Mouse (Mus musculus) kidney, embryonic 15.5 days (tissue): ENCODE measurements around the gene Olfr70. TPM values are rescaled to one million over a fixed set of nuclear protein-coding genes. Genes with fewer than 3 reads are reported as not detected.

Source experiments
- ATAC-seq: fragments of 200-750 bp; cut with Nextera tagmentation; replicated peaks from 2 replicates; pipeline ENCODE4 v1.8.0; 2017; ENCODE audit warnings: moderate TSS enrichment; ENCODE audit not compliant: low FRiP score
- H3K27ac ChIP-seq: fragments of 300-500 bp; sonication (generic); 2 replicates; pipeline ENCODE4 v1.5.1; 2015; ENCODE audit warnings: mild to moderate bottlenecking, inconsistent platforms
- H3K27me3 ChIP-seq: fragments of 300-500 bp; sonication (generic); 2 replicates; pipeline ENCODE4 v1.6.1; 2015; ENCODE audit warnings: inconsistent platforms
- H3K36me3 ChIP-seq: fragments of 300-500 bp; sonication (generic); 2 replicates; pipeline ENCODE4 v1.6.1; 2015; ENCODE audit warnings: inconsistent platforms
- H3K4me1 ChIP-seq: fragments of 300-500 bp; sonication (generic); 2 replicates; pipeline ENCODE4 v1.6.1; 2015; ENCODE audit warnings: inconsistent platforms
- H3K4me2 ChIP-seq: fragments of 300-500 bp; sonication (generic); 2 replicates; pipeline ENCODE4 v1.6.1; 2015; ENCODE audit warnings: moderate library complexity, mild to moderate bottlenecking, inconsistent platforms
- H3K4me3 ChIP-seq: fragments of 300-500 bp; sonication (generic); replicated peaks from 2 replicates; pipeline ENCODE4 v1.5.1; 2015; ENCODE audit warnings: mild to moderate bottlenecking, inconsistent platforms
- H3K9ac ChIP-seq: fragments of 300-500 bp; sonication (generic); 2 replicates; pipeline ENCODE4 v1.6.1; 2015; ENCODE audit warnings: mild to moderate bottlenecking, inconsistent platforms
- H3K9me3 ChIP-seq: fragments of 300-500 bp; sonication (generic); replicated peaks from 2 replicates; pipeline ENCODE4 v1.6.1; 2016; ENCODE audit warnings: inconsistent platforms
- WGBS: fragments of 180-500 bp; shearing (Covaris S2); methylation state at CpG from one replicate; pipeline ENCODE4 v1.1.7; 2015; ENCODE audit warnings: mixed read lengths; 5-methylcytosine and 5-hydroxymethylcytosine counted together
- polyA plus RNA-seq: library from polyadenylated mRNA; unstranded; fragments of >200 nt; fragmentation: Nextera tagmentation; extraction: Ambion mirVana; gene quantifications from 2 replicates; pipeline ENCODE4 v1.2.1, GENCODE M21; 2015

The Olfr70 gene
- not detected in 2 replicates for polyA plus RNA-seq

DNA sequence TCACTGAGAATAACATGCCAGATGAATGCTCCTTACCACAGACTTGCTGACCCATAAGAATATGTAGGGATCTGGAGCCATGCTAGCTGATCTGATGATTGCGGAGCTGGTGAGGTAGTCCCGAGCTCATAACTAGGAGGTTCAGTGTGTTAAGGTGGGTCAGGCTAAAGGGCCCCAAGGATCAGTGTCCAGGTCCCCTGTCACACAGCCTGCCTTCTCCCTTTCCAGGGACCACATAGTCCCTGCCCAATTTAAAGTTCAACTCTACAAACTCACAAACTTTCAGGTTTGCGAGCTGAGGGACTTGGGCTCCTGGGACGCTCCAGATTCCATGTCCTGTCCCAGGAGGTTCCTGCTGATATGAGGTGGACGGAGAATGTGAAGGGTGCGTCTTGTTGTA, at the start of gene Olfr70:
Olfr70 (minus strand) TSS at position 101 of the 400 bp plus-strand sequence.
- ATAC-seq: no peak
- Histone ChIP-seq H3K36me3 (no peaks in the 10 kb centered on the region), H3K4me3 (no peak within 1 kb of the TSS), H3K4me2 (no peak within 1 kb of the TSS), H3K9ac (no peak within 1 kb of the TSS), H3K27ac (no peak within 1 kb of the TSS), H3K9me3 (no peaks in the 10 kb centered on the region), H3K4me1 (0 out of 2 replicates have a peak, but pooled peaks cover 10% of the 10 kb centered on the region), H3K27me3 (no peaks in the 10 kb centered on the region)
- WGBS: 92% methylated on average over 6 of the region's 6 CpGs

- Histone ChIP-seq H3K4me3 (no peak overlapping the region), H3K36me3 (no peaks in the 10 kb centered on the region), H3K4me1 (no peaks in the 10 kb centered on the region), H3K27ac (no peak overlapping the region), H3K27me3 (no peaks in the 10 kb centered on the region), H3K4me2 (no peak overlapping the region), H3K9ac (no peak overlapping the region), H3K9me3 (no peaks in the 10 kb centered on the region)
- WGBS: 21% methylated on average over 6 of the region's 6 CpGs
- no peak for ATAC-seq
Measured at GRCm38 (mm10) chr4:43745187-43745586, 44.6 kb upstream of the Olfr70 start.

DNA sequence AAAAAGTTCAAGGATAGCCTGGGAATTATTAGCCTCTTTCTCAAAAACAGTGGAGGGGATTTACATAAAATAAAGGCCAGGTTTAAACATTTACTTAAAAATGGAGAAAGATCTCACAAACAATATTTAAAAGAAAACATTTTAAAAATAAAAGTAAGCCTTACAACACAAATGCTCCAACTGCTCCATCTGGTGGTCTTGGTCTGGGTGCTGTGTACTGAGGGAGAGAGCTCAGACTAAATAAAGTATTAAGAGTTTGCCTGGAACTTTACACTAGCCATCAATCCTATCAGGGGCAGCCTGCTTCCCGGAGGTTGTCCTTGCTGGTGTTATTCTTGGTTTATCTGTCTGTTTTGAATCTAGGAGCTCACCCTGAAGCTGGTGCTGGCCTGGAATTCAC, 42.5 kb upstream of the Olfr70 start:
- H3K36me3 ChIP-seq: no peaks in the 10 kb centered on the region
- no peak overlapping the region for H3K4me2 ChIP-seq
- no peak overlapping the region for H3K27ac ChIP-seq
- H3K4me3 ChIP-seq: no peak overlapping the region
- no peaks in the 10 kb centered on the region for H3K4me1 ChIP-seq
- H3K9ac ChIP-seq: no peak overlapping the region
- no peak for ATAC-seq
- no peaks in the 10 kb centered on the region for H3K9me3 ChIP-seq
- no peaks in the 10 kb centered on the region for H3K27me3 ChIP-seq
- 14% methylated on average over 1 of the region's 1 CpGs for WGBS

- no peaks in the 10 kb centered on the region for H3K27me3 ChIP-seq
- no peaks in the 10 kb centered on the region for H3K9me3 ChIP-seq
- H3K4me2 ChIP-seq: no peak overlapping the region
- no peaks in the 10 kb centered on the region for H3K36me3 ChIP-seq
- 34% methylated on average over 4 of the region's 4 CpGs for WGBS
- H3K27ac ChIP-seq: no peak overlapping the region
- no peaks in the 10 kb centered on the region for H3K4me1 ChIP-seq
- no peak overlapping the region for H3K4me3 ChIP-seq
- ATAC-seq: no peak
- H3K9ac ChIP-seq: no peak overlapping the region
Measured at GRCm38 (mm10) chr4:43742637-43743036, 42.0 kb upstream of the Olfr70 start.

GRCm38 (mm10) chr4:43741526-43741925, 40.9 kb upstream of the Olfr70 start:
- no peaks in the 10 kb centered on the region for H3K9me3 ChIP-seq
- 44% methylated on average over 5 of the region's 5 CpGs for WGBS
- no peaks in the 10 kb centered on the region for H3K4me1 ChIP-seq
- no peak overlapping the region for H3K27ac ChIP-seq
- no peaks in the 10 kb centered on the region for H3K27me3 ChIP-seq
- no peak overlapping the region for H3K4me3 ChIP-seq
- no peak overlapping the region for H3K4me2 ChIP-seq
- no peak overlapping the region for H3K9ac ChIP-seq
- no peak for ATAC-seq
- no peaks in the 10 kb centered on the region for H3K36me3 ChIP-seq

- WGBS: 75% methylated on average over 8 of the region's 8 CpGs
- Histone ChIP-seq H3K27ac (no peak overlapping the region), H3K9me3 (no peaks in the 10 kb centered on the region), H3K36me3 (no peaks in the 10 kb centered on the region), H3K9ac (no peak overlapping the region), H3K4me3 (no peak overlapping the region), H3K4me2 (no peak overlapping the region), H3K4me1 (no peaks in the 10 kb centered on the region), H3K27me3 (no peaks in the 10 kb centered on the region)
- ATAC-seq: no peak
Measured at GRCm38 (mm10) chr4:43738989-43739674, 38.5 kb upstream of the Olfr70 start.

DNA sequence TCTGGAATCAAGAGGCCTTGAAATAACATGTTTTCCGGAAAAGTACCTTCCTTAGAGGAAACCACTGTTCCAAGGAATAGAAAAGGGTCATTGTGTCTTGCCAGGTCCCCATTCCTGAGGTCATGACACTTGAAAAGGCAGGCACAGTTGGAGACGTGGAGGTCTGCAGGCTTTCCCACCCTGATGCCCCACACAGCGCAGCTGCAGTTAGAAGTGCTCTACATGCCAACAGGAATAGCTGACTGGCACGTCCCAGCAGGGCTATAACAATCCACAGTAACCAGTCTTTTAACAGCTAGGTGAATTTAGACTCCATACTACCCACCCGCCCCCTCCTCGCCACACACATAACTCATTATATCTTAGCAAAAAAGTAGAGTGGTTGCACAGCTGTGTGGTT, 36.5 kb upstream of the Olfr70 start:
- H3K4me3 ChIP-seq: no peak overlapping the region
- H3K9me3 ChIP-seq: no peaks in the 10 kb centered on the region
- WGBS: 69% methylated on average over 6 of the region's 6 CpGs
- H3K9ac ChIP-seq: no peak overlapping the region
- H3K36me3 ChIP-seq: no peaks in the 10 kb centered on the region
- ATAC-seq: no peak
- no peaks in the 10 kb centered on the region for H3K27me3 ChIP-seq
- no peak overlapping the region for H3K4me2 ChIP-seq
- H3K4me1 ChIP-seq: no peaks in the 10 kb centered on the region
- no peak overlapping the region for H3K27ac ChIP-seq

DNA sequence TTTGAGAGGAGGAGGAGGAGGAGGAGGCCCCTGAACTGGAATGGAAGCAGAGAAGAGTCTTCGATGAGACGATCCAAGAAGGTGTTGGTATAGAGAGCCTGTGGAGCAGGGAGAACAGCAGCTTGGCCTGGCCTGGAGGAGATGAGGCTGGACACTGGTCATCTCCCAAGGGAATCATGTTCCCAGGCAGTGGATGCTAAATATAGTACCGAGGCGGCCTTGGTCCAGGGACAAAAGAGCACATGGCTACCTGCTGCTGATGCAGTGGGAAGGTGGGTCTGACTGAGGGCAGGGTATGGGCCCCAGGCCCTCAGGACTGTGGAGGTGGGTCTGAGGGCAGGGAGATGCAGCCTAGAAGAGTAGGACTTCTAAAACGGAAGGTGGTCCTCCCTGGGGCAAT, 32.6 kb upstream of the Olfr70 start:
- Histone ChIP-seq H3K4me1 (peaks cover 28% of the 10 kb centered on the region), H3K36me3 (no peaks in the 10 kb centered on the region), H3K4me2 (no peak overlapping the region), H3K27ac (no peak overlapping the region), H3K9ac (no peak overlapping the region), H3K27me3 (no peaks in the 10 kb centered on the region; the same call in 1 of the 2 replicates), H3K4me3 (no peak overlapping the region), H3K9me3 (no peaks in the 10 kb centered on the region)
- WGBS: 84% methylated on average over 5 of the region's 5 CpGs
- ATAC-seq: no peak

DNA sequence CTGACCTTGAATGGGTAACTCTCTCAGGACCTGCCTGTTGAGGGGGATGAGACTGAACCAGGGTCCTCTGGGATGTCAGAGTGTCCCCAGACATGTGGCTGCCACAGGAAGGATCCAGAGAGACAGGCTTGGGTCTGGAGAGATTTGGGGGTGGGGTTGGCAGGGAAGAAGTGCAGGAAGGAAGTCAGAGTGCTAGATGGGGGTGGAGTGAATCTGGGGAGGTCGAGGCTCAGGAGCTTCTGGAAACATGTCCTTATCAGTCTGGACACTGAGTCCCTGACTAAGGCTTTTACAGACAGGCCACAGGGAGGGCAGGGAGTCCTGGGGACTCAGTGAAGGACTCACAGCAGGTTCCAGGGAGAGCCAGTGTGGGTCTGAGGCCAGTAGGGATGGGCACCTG, 31.6 kb upstream of the Olfr70 start:
- no peaks in the 10 kb centered on the region; the same call in 1 of the 2 replicates for H3K27me3 ChIP-seq
- no peak overlapping the region for H3K9ac ChIP-seq
- H3K4me3 ChIP-seq: no peak overlapping the region
- no peaks in the 10 kb centered on the region for H3K9me3 ChIP-seq
- H3K4me2 ChIP-seq: no peak overlapping the region
- no peak for ATAC-seq
- H3K36me3 ChIP-seq: no peaks in the 10 kb centered on the region
- H3K4me1 ChIP-seq: peaks cover 38% of the 10 kb centered on the region
- no peak overlapping the region for H3K27ac ChIP-seq
- WGBS: 31% methylated on average over 1 of the region's 1 CpGs

- Histone ChIP-seq H3K36me3 (no peaks in the 10 kb centered on the region), H3K4me3 (no peak overlapping the region), H3K27me3 (no peaks in the 10 kb centered on the region; the same call in 1 of the 2 replicates), H3K27ac (no peak overlapping the region; the same call in 1 of the 2 replicates), H3K9me3 (no peaks in the 10 kb centered on the region), H3K4me1 (peaks cover 50% of the 10 kb centered on the region), H3K9ac (no peak overlapping the region), H3K4me2 (no peak overlapping the region)
- 67% methylated on average over 21 of the region's 21 CpGs for WGBS
- no peak for ATAC-seq
Measured at GRCm38 (mm10) chr4:43730750-43731297, 30.2 kb upstream of the Olfr70 start.

GRCm38 (mm10) chr4:43729794-43730550, 29.4 kb upstream of the Olfr70 start, which contains the start of gene Spaar:
Gene Spaar, plus strand, starts transcription at chr4:43730034.
- Histone ChIP-seq H3K9me3 (no peaks in the 10 kb centered on the region), H3K4me3 (no peak within 1 kb of the TSS), H3K27me3 (no peaks in the 10 kb centered on the region; the same call in 1 of the 2 replicates), H3K9ac (no peak within 1 kb of the TSS), H3K4me1 (peaks cover 50% of the 10 kb centered on the region), H3K36me3 (no peaks in the 10 kb centered on the region), H3K27ac (peak within 1 kb of the TSS; percentile 81), H3K4me2 (peak within 1 kb of the TSS; percentile 14; the same call in 1 of the 2 replicates)
- WGBS: 55% methylated on average over 14 of the region's 14 CpGs
- no peak for ATAC-seq

DNA sequence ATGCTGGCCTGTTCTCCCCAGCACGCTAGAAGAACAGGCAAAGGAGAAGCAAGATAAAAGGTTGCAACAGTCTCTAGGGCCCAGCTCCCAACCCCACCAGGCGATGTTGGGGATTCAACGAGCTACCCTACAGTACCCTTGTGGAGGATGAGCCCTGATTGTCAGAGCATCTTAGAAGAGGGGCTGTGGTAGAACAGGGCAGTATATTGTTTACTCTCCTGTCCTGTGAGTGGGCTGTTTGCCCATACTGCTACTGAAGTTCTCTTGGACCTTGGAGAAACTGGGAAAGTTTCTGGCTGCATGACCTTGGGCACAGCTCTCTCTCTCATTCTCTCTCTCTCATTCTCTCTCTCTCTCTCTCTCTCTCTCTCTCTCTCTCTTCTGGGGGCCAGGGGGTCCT, 28.5 kb upstream of the Olfr70 start:
- peaks cover 50% of the 10 kb centered on the region for H3K4me1 ChIP-seq
- peak overlapping the region; percentile 81 for H3K27ac ChIP-seq
- H3K27me3 ChIP-seq: no peaks in the 10 kb centered on the region; the same call in 1 of the 2 replicates

More for the DNA sequence above, 28.5 kb upstream of the Olfr70 start:
- ATAC-seq: no peak
- Histone ChIP-seq H3K4me2 (peak overlapping the region; percentile 14; the same call in 1 of the 2 replicates), H3K36me3 (no peaks in the 10 kb centered on the region), H3K4me3 (no peak overlapping the region), H3K9ac (no peak overlapping the region), H3K9me3 (no peaks in the 10 kb centered on the region)
- WGBS: 59% methylated on average over 3 of the region's 3 CpGs
